Comparison of ENCODE assay signal across 14 mouse cellular contexts in the genomic region with DNA sequence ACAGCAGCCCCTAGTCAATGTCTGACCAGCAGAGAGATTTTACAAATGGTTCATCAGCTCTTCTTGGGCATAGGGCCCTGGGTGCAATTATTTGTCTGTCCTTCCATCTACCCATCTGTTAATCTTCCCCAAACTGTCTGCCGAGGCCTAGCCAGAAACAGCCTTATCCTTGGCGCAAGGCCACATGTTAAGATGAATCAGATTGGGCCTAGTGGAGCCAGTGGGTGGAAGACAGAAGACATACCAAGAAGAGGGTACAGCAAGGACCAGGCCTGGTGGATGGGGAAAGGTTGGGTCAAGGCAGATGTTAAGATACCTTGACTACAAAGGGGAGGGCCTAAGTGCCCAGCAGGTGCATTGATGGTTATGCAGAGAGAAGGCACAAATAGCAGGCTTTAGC. TPM values are rescaled to one million over a fixed set of nuclear protein-coding genes. Genes with fewer than 3 reads are reported as not detected.
DNase-seq lines count a peak whose midpoint lies in the region.
"Had no signal": no experiment of that assay in that cellular context is flagged by ENCODE, and none has a peak within 500 bp of the region (broad histone marks: within the 10 kb centered on the region; RNA-seq: fewer than 3 reads in every experiment).

No protein-coding gene starts in this region.

- DNase-seq in layer of hippocampus, adult 18-20 months (ENCODE audit: low spot score in 2 of 2) = peak; percentile 37 to 68
- no peak for DNase-seq in layer of hippocampus, postnatal 14 days (ENCODE audit: low spot score in 2 of 2)
- peak; percentile 15 for DNase-seq in R1 (ENCODE audit: low read depth, low spot score)
- peak; percentile 59 for DNase-seq in adrenal gland, postnatal 14 days
- peak; percentile 27 to 44 for DNase-seq in layer of hippocampus, postnatal 36 days
- DNase-seq in thymus, postnatal 36 days = no peak
- DNase-seq in lung, postnatal 10 days = no peak
- DNase-seq in thymus, postnatal 10 days (ENCODE audit: low spot score in 2 of 2) = no peak
- DNase-seq: heart, adult 2 months; kidney, postnatal 25 days; liver, postnatal 0 days; spleen, adult 18-20 months had no signal

RNA-seq across cellular contexts. Expression of a gene that starts 5.1 kb away (rescaled TPM):
- 10 to 100 TPM; 13.7 to 18.2 TPM for total RNA-seq in layer of hippocampus, adult 18-20 months (2021)
- 10 to 100 TPM; 15.8 to 20.4 TPM for total RNA-seq in layer of hippocampus, postnatal 14 days (2021)
- 4.0 and 4.1 TPM in 2 replicates for total RNA-seq in adrenal gland, postnatal 14 days (2021)
- 10 to 100 TPM; 15.2 to 17.7 TPM for total RNA-seq in layer of hippocampus, postnatal 36 days (2021)

RNA-seq across cellular contexts. Expression of a gene that starts 5.1 kb away (rescaled TPM):
- total RNA-seq in layer of hippocampus, adult 18-20 months (2021) = 10 to 100 TPM; 43.6 to 45.7 TPM
- 10 to 100 TPM; 43.4 to 47.5 TPM for total RNA-seq in layer of hippocampus, postnatal 14 days (2021)
- 30.2 and 31.1 TPM in 2 replicates for total RNA-seq in adrenal gland, postnatal 14 days (2021)
- total RNA-seq in layer of hippocampus, postnatal 36 days (2021) = 10 to 100 TPM; 45.5 to 48.9 TPM

RNA-seq across cellular contexts. Expression of a gene that starts 29.9 kb away (rescaled TPM):
- under 1 TPM; 0.66 to 0.74 TPM for total RNA-seq in layer of hippocampus, adult 18-20 months (2021)
- under 1 TPM; 0.60 to 0.79 TPM for total RNA-seq in layer of hippocampus, postnatal 14 days (2021)
- total RNA-seq in adrenal gland, postnatal 14 days (2021) = 0.23 TPM in 1 of 2 replicates, not detected in the other
- under 1 TPM; 0.35 to 0.66 TPM for total RNA-seq in layer of hippocampus, postnatal 36 days (2021)
- total RNA-seq: CH12.LX; heart, adult 2 months; heart, postnatal 25 days had no signal

RNA-seq across cellular contexts. Expression of a gene that starts 51.7 kb away (rescaled TPM):
- total RNA-seq in layer of hippocampus, adult 18-20 months (2021) = 1 to 10 TPM; 7.1 to 8.4 TPM
- 1 to 10 TPM; 8.4 to 9.3 TPM for total RNA-seq in layer of hippocampus, postnatal 14 days (2021)
- total RNA-seq in adrenal gland, postnatal 14 days (2021) = 37.2 and 38.0 TPM in 2 replicates
- total RNA-seq in layer of hippocampus, postnatal 36 days (2021) = 1 to 10 TPM; 7.3 to 7.4 TPM

Comparison
In these comparisons a context has a peak if more than half of its experiments do, and no peak if none do; other contexts are left out.
1. DNase-seq: peak in layer of hippocampus, adult 18-20 months (2 of 2), R1 (single experiment), adrenal gland, postnatal 14 days (single experiment) and layer of hippocampus, postnatal 36 days (2 of 2); none in layer of hippocampus, postnatal 14 days (0 of 2), thymus, postnatal 36 days (0 of 2), lung, postnatal 10 days (single experiment) and thymus, postnatal 10 days (0 of 2).